Mouse (Mus musculus) myocyte (in vitro differentiated cells): ENCODE measurements around the gene Mars.

Experiments
- CEBPB ChIP-seq: IDR thresholded peaks from 2 replicates; pipeline ENCODE4 v1.6.1; 2011; ENCODE audit warnings: mild to moderate bottlenecking, moderate library complexity; ENCODE audit not compliant: poor library complexity, insufficient read depth, severe bottlenecking
- E2F4 ChIP-seq: IDR thresholded peaks from one replicate; pipeline ENCODE4 v1.6.1; 2011; ENCODE audit warnings: mild to moderate bottlenecking, control low read depth, moderate library complexity; ENCODE audit not compliant: insufficient read depth
- MAX ChIP-seq: IDR thresholded peaks from one replicate; pipeline ENCODE4 v1.6.1; 2011; ENCODE audit warnings: low read depth, mild to moderate bottlenecking, control low read depth
- MYOD1 ChIP-seq, 3 experiments: IDR thresholded peaks; one replicate each; pipeline ENCODE4 v1.6.1; 2011; ENCODE audit warnings: control low read depth in 2 of 3, low read depth in 2 of 3, mild to moderate bottlenecking in 2 of 3, moderate library complexity in 1 of 3; ENCODE audit not compliant: insufficient read length in 2 of 3, control insufficient read depth in 1 of 3
- MYOG ChIP-seq, 3 experiments: IDR thresholded peaks; one replicate each; pipeline ENCODE4 v1.6.1; 2011; ENCODE audit warnings: control low read depth in 2 of 3, low read depth in 2 of 3, mild to moderate bottlenecking in 2 of 3; ENCODE audit not compliant: insufficient read length in 2 of 3, control insufficient read depth in 1 of 3, insufficient read depth in 1 of 3
- POLR2A ChIP-seq: IDR thresholded peaks from one replicate; pipeline ENCODE4 v1.6.1; 2011; ENCODE audit warnings: low read depth, mild to moderate bottlenecking, control low read depth, moderate library complexity; ENCODE audit not compliant: insufficient read length
- TCF3 ChIP-seq: IDR thresholded peaks from one replicate; pipeline ENCODE4 v1.6.1; 2011; ENCODE audit warnings: low read depth, control low read depth; ENCODE audit not compliant: insufficient read length
- USF1 ChIP-seq: IDR thresholded peaks from one replicate; pipeline ENCODE4 v1.6.1; 2011; ENCODE audit warnings: low read depth, mild to moderate bottlenecking, control low read depth, moderate library complexity

DNA sequence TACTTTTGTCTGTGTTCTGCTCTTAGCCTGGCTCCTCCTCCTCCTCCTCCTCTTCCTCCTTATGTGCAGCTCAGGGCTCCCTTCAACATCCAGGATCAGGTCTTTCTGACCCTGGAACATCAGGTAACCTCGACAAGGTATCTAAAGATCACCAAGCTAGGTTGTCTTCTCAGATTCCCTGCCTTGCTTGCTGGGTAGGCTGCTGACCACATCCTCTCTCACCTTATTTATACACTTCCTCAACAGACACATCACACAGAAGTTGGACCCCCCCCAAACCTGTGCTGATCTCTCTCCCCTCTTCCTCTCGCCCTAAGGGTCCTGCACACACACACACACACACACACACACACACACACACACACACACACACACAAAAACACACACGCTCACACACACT lies 10.0 kb upstream of the Mars start, which contains the start of gene Arhgap9:
- no peak for TF ChIP-seq MYOD1 (IDR thresholded peaks at IDR 0.05; ENCODE audit: control insufficient read depth in 1 of 3, insufficient read length in 2 of 3, low read depth in 2 of 3)
- no peak for TF ChIP-seq POLR2A
- TF ChIP-seq MAX, result no peak
- TF ChIP-seq E2F4, result no peak
- TF ChIP-seq USF1, result no peak
- TF ChIP-seq MYOG (IDR thresholded peaks at IDR 0.05; ENCODE audit: control insufficient read depth in 1 of 3, insufficient read depth in 1 of 3, insufficient read length in 2 of 3, low read depth in 2 of 3), result no peak
- TF ChIP-seq TCF3, result no peak
- TF ChIP-seq CEBPB, result no peak
